Comparison of ENCODE assay signal across 30 mouse cellular contexts in genomic region chr6:52153270-52153669, GRCm38 (mm10). TPM values are rescaled to one million over a fixed set of nuclear protein-coding genes. Genes with fewer than 3 reads are reported as not detected.
DNase-seq lines count a peak whose midpoint lies in the region; ATAC-seq lines count a peak whose summit lies in the region.
"Had no signal": no experiment of that assay in that cellular context is flagged by ENCODE, and none has a peak within 500 bp of the region (broad histone marks: within the 10 kb centered on the region; RNA-seq: fewer than 3 reads in every experiment).

No protein-coding gene starts in this region.

- H3K9me3 ChIP-seq in hindbrain, embryonic 10.5 days, result no peaks in the 10 kb centered on the region
- no peaks in the 10 kb centered on the region for H3K9me3 ChIP-seq in hindbrain, embryonic 12.5 days (replicated peaks)
- H3K9me3 ChIP-seq in neural tube, embryonic 15.5 days (replicated peaks), result no peaks in the 10 kb centered on the region
- H3K9me3 ChIP-seq: forebrain, embryonic 15.5 days; G1E had no signal

- DNase-seq in hindbrain, embryonic 10.5 days (ENCODE audit: low spot score), result peak; percentile 24
- DNase-seq in neural tube, embryonic 10.5 days (ENCODE audit: extremely low spot score, low spot score), result peak; percentile 33
- peak; percentile 61 for DNase-seq in embryo, embryonic 11 days
- no peak for DNase-seq in thymus, postnatal 10 days (ENCODE audit: low spot score in 2 of 2)
- DNase-seq in thymus, postnatal 25 days, result no peak
- DNase-seq: adrenal gland, adult 8-10 months; cerebellum, adult 8-10 months; cerebellum, postnatal 36 days; kidney, adult 18-20 months; layer of hippocampus, adult 9-11 months; left cerebral cortex, postnatal 4 days; liver; liver, postnatal 0 days; lung, postnatal 14 days; midbrain, embryonic 14.5 days; right cerebral cortex, postnatal 25 days; thymus, postnatal 14 days had no signal

- no peak overlapping the region for H3K4me2 ChIP-seq in hindbrain, embryonic 12.5 days (replicated peaks)
- H3K4me2 ChIP-seq in neural tube, embryonic 15.5 days, result no peak overlapping the region
- H3K4me2 ChIP-seq: embryonic facial prominence, embryonic 13.5 days; forebrain, embryonic 15.5 days; heart, embryonic 11.5 days had no signal

- no peaks in the 10 kb centered on the region for H3K36me3 ChIP-seq in hindbrain, embryonic 10.5 days
- H3K36me3 ChIP-seq in hindbrain, embryonic 12.5 days, result no peaks in the 10 kb centered on the region
- H3K36me3 ChIP-seq in neural tube, embryonic 15.5 days, result no peaks in the 10 kb centered on the region
- H3K36me3 ChIP-seq: embryonic facial prominence, embryonic 13.5 days; forebrain, embryonic 15.5 days; G1E had no signal

- no peak for ATAC-seq in hindbrain, embryonic 12.5 days (ENCODE audit: low FRiP score)
- no peak for ATAC-seq in neural tube, embryonic 15.5 days (ENCODE audit: low FRiP score)
- ATAC-seq: activated CD4-positive, CD25-positive, alpha-beta regulatory T cell, adult 4 months; forebrain, embryonic 15.5 days; inflammation-experienced regulatory T-cells, adult 6 months; liver, postnatal 0 days; Patski had no signal

- H3K4me1 ChIP-seq in hindbrain, embryonic 10.5 days (replicated peaks), result peaks cover 11% of the 10 kb centered on the region
- peaks cover 7% of the 10 kb centered on the region; the same call in 1 of the 2 replicates for H3K4me1 ChIP-seq in hindbrain, embryonic 12.5 days
- H3K4me1 ChIP-seq in neural tube, embryonic 15.5 days, result peaks cover 22% of the 10 kb centered on the region

- no peak overlapping the region for H3K9ac ChIP-seq in hindbrain, embryonic 12.5 days
- no peak overlapping the region for H3K9ac ChIP-seq in neural tube, embryonic 15.5 days (replicated peaks)
- H3K9ac ChIP-seq: embryonic facial prominence, embryonic 13.5 days; forebrain, embryonic 15.5 days; liver, postnatal 0 days had no signal

- no peak overlapping the region for H3K27ac ChIP-seq in hindbrain, embryonic 10.5 days
- no peak overlapping the region for H3K27ac ChIP-seq in hindbrain, embryonic 12.5 days
- no peak overlapping the region for H3K27ac ChIP-seq in neural tube, embryonic 15.5 days (replicated peaks)
- H3K27ac ChIP-seq: embryonic facial prominence, embryonic 13.5 days; forebrain, embryonic 15.5 days; kidney, postnatal 0 days had no signal

- no peak overlapping the region for H3K4me3 ChIP-seq in hindbrain, embryonic 10.5 days
- H3K4me3 ChIP-seq in hindbrain, embryonic 12.5 days, result no peak overlapping the region
- H3K4me3 ChIP-seq in neural tube, embryonic 15.5 days (replicated peaks), result no peak overlapping the region
- H3K4me3 ChIP-seq: embryonic facial prominence, embryonic 13.5 days; erythroblast, embryonic 14.5 days; forebrain, embryonic 15.5 days had no signal

- WGBS in hindbrain, embryonic 10.5 days, result 1% methylated on average over 6 of the region's 6 CpGs
- WGBS in hindbrain, embryonic 12.5 days, result 2% methylated on average over 6 of the region's 6 CpGs
- WGBS in neural tube, embryonic 15.5 days, result 20% methylated on average over 6 of the region's 6 CpGs

- H3K27me3 ChIP-seq in hindbrain, embryonic 10.5 days (ENCODE audit: insufficient read depth, poor library complexity, severe bottlenecking), result peaks cover 100% of the 10 kb centered on the region
- peaks cover 84% of the 10 kb centered on the region for H3K27me3 ChIP-seq in hindbrain, embryonic 12.5 days
- H3K27me3 ChIP-seq in neural tube, embryonic 15.5 days (replicated peaks), result peaks cover 22% of the 10 kb centered on the region
- H3K27me3 ChIP-seq: Patski had no signal

RNA-seq across cellular contexts. Expression of gene Hoxa1, which starts 4.8 kb away (rescaled TPM):
- polyA plus RNA-seq in hindbrain, embryonic 10.5 days (2016; fragmentation: Nextera tagmentation; extraction: Ambion mirVana), result 0.77 and 1.4 TPM in 2 replicates
- 2.1 and 3.2 TPM in 2 replicates for polyA plus RNA-seq in hindbrain, embryonic 12.5 days (2016; fragmentation: Nextera tagmentation; extraction: Ambion mirVana)
- 1.1 and 1.3 TPM in 2 replicates for polyA plus RNA-seq in neural tube, embryonic 15.5 days (2015; fragmentation: Nextera tagmentation; extraction: Ambion mirVana)
- polyA plus RNA-seq: activated CD4-positive, CD25-positive, alpha-beta regulatory T cell, adult 4 months; erythroblast, embryonic 14.5 days; forebrain, embryonic 15.5 days; G1E; inflammation-experienced regulatory T-cells, adult 6 months had no signal

RNA-seq across cellular contexts. Expression of gene Hoxa2, which starts 11.4 kb away (rescaled TPM):
- 31.4 and 56.9 TPM in 2 replicates for polyA plus RNA-seq in hindbrain, embryonic 10.5 days (2016; fragmentation: Nextera tagmentation; extraction: Ambion mirVana)
- 52.2 and 70.1 TPM in 2 replicates for polyA plus RNA-seq in hindbrain, embryonic 12.5 days (2016; fragmentation: Nextera tagmentation; extraction: Ambion mirVana)
- polyA plus RNA-seq in neural tube, embryonic 15.5 days (2015; fragmentation: Nextera tagmentation; extraction: Ambion mirVana), result 7.2 and 12.0 TPM in 2 replicates
- polyA plus RNA-seq: activated CD4-positive, CD25-positive, alpha-beta regulatory T cell, adult 4 months; erythroblast, embryonic 14.5 days; forebrain, embryonic 15.5 days; G1E; inflammation-experienced regulatory T-cells, adult 6 months had no signal

RNA-seq across cellular contexts. Expression of gene 5730596B20Rik, which starts 24.0 kb away (rescaled TPM):
- polyA plus RNA-seq in hindbrain, embryonic 10.5 days (2016; fragmentation: Nextera tagmentation; extraction: Ambion mirVana), result 0.90 and 3.6 TPM in 2 replicates
- 5.6 and 6.9 TPM in 2 replicates for polyA plus RNA-seq in hindbrain, embryonic 12.5 days (2016; fragmentation: Nextera tagmentation; extraction: Ambion mirVana)
- 1.4 and 3.0 TPM in 2 replicates for polyA plus RNA-seq in neural tube, embryonic 15.5 days (2015; fragmentation: Nextera tagmentation; extraction: Ambion mirVana)
- polyA plus RNA-seq: activated CD4-positive, CD25-positive, alpha-beta regulatory T cell, adult 4 months; erythroblast, embryonic 14.5 days; forebrain, embryonic 15.5 days; G1E; inflammation-experienced regulatory T-cells, adult 6 months; liver, postnatal 0 days; midbrain, embryonic 14.5 days; spleen, adult 2 months; testis, adult 2 months had no signal

RNA-seq across cellular contexts. Expression of gene Hoxa4, which starts 38.3 kb away (rescaled TPM):
- 0.14 and 4.3 TPM in 2 replicates for polyA plus RNA-seq in hindbrain, embryonic 10.5 days (2016; fragmentation: Nextera tagmentation; extraction: Ambion mirVana)
- polyA plus RNA-seq in hindbrain, embryonic 12.5 days (2016; fragmentation: Nextera tagmentation; extraction: Ambion mirVana), result 6.9 and 12.5 TPM in 2 replicates
- 2.3 and 5.7 TPM in 2 replicates for polyA plus RNA-seq in neural tube, embryonic 15.5 days (2015; fragmentation: Nextera tagmentation; extraction: Ambion mirVana)
- polyA plus RNA-seq: activated CD4-positive, CD25-positive, alpha-beta regulatory T cell, adult 4 months; erythroblast, embryonic 14.5 days; forebrain, embryonic 15.5 days; G1E; inflammation-experienced regulatory T-cells, adult 6 months; midbrain, embryonic 14.5 days had no signal

RNA-seq across cellular contexts. Expression of gene Hoxa5, which starts 51.1 kb away (rescaled TPM):
- polyA plus RNA-seq in hindbrain, embryonic 10.5 days (2016; fragmentation: Nextera tagmentation; extraction: Ambion mirVana), result 1.8 TPM in 1 of 2 replicates, not detected in the other
- polyA plus RNA-seq in hindbrain, embryonic 12.5 days (2016; fragmentation: Nextera tagmentation; extraction: Ambion mirVana), result 53.4 and 82.9 TPM in 2 replicates
- polyA plus RNA-seq in neural tube, embryonic 15.5 days (2015; fragmentation: Nextera tagmentation; extraction: Ambion mirVana), result 26.8 and 73.9 TPM in 2 replicates
- polyA plus RNA-seq: activated CD4-positive, CD25-positive, alpha-beta regulatory T cell, adult 4 months; erythroblast, embryonic 14.5 days; forebrain, embryonic 15.5 days; G1E; inflammation-experienced regulatory T-cells, adult 6 months; midbrain, embryonic 14.5 days had no signal

Comparison
In these comparisons a context has a peak if more than half of its experiments do, and no peak if none do; other contexts are left out.
1. DNase-seq: peak in hindbrain, embryonic 10.5 days (single experiment), neural tube, embryonic 10.5 days (single experiment) and embryo, embryonic 11 days (single experiment); none in thymus, postnatal 10 days (0 of 2) and thymus, postnatal 25 days (single experiment).